Mouse (Mus musculus) kidney, adult 2 months (tissue): ENCODE results near the gene Reps2. TPM values are rescaled to one million over a fixed set of nuclear protein-coding genes. Genes with fewer than 3 reads are reported as not detected.

Source experiments
- DNase-seq: peaks from one replicate; pipeline ENCODE4 v3.0.0; 2021
- H3K27ac ChIP-seq: fragments of 200-500 bp; 2 replicates; pipeline ENCODE4 v1.5.1; 2012; ENCODE audit warnings: low read depth, low read length, control low read depth, inconsistent platforms; ENCODE audit not compliant: insufficient read depth
- H3K27me3 ChIP-seq: fragments of 200-500 bp; replicated peaks from 2 replicates; pipeline ENCODE4 v1.6.1; 2012; ENCODE audit warnings: mild to moderate bottlenecking, moderate library complexity, low read length, inconsistent platforms; ENCODE audit not compliant: control insufficient read depth, insufficient read depth
- H3K36me3 ChIP-seq: fragments of 200-500 bp; 2 replicates; pipeline ENCODE4 v1.6.1; 2012; ENCODE audit warnings: mild to moderate bottlenecking, moderate library complexity, low read length, inconsistent platforms; ENCODE audit not compliant: control insufficient read depth, insufficient read depth
- H3K4me1 ChIP-seq: fragments of 200-500 bp; 2 replicates; pipeline ENCODE4 v1.6.1; 2011; ENCODE audit warnings: low read length; ENCODE audit not compliant: control insufficient read depth, insufficient read depth
- H3K4me3 ChIP-seq: fragments of 200-500 bp; 2 replicates; pipeline ENCODE4 v1.5.1; 2011; ENCODE audit warnings: mild to moderate bottlenecking, low read depth, low read length, control low read depth; ENCODE audit not compliant: insufficient read depth
- CTCF ChIP-seq: fragments of 200-500 bp; conservative IDR thresholded peaks from 2 replicates; pipeline ENCODE4 v1.5.1; 2011; ENCODE audit warnings: low read depth, mild to moderate bottlenecking, control low read depth, low read length, moderate library complexity, mixed read lengths; ENCODE audit not compliant: insufficient read depth, insufficient read length
- POLR2A ChIP-seq: fragments of 200-500 bp; IDR thresholded peaks from one replicate; pipeline ENCODE4 v1.6.1; 2011; ENCODE audit warnings: low read depth, low read length, control low read depth
- WGBS: fragments of 180-500 bp; shearing (Covaris S2); methylation state at CpG from one replicate; pipeline ENCODE4 v1.1.7; 2018; 5-methylcytosine and 5-hydroxymethylcytosine counted together
- polyA plus RNA-seq: library from polyadenylated mRNA; depleted of rRNA; stranded (reverse); fragments of >200 nt; gene quantifications from 2 replicates; pipeline ENCODE4 v1.2.3, GENCODE M21; 2012

Reps2 gene
- polyA plus RNA-seq, 1 experiment = 8.7 TPM

GRCm38 (mm10) chrX:162521197-162521596 lies 122.3 kb downstream of the Reps2 start:
- WGBS = 72% methylated on average over 4 of the region's 4 CpGs
- Histone ChIP-seq H3K4me3 (no peak overlapping the region), H3K36me3 (no peaks in the 10 kb centered on the region), H3K27ac (no peak overlapping the region), H3K4me1 (no peaks in the 10 kb centered on the region), H3K27me3 (no peaks in the 10 kb centered on the region)
- no peak for TF ChIP-seq CTCF
- TF ChIP-seq POLR2A = no peak
- DNase-seq = peak; percentile 13

GRCm38 (mm10) chrX:162520374-162520773 lies 123.1 kb downstream of the Reps2 start:
- Histone ChIP-seq H3K36me3 (no peaks in the 10 kb centered on the region), H3K27ac (no peak overlapping the region), H3K4me3 (no peak overlapping the region), H3K27me3 (no peaks in the 10 kb centered on the region), H3K4me1 (no peaks in the 10 kb centered on the region)
- 59% methylated on average over 2 of the region's 2 CpGs for WGBS
- DNase-seq = no peak
- TF ChIP-seq CTCF (no peak), POLR2A (no peak)

- no peaks in the 10 kb centered on the region for H3K27me3 ChIP-seq
- peak; percentile 21 for DNase-seq
- H3K4me3 ChIP-seq = no peak overlapping the region
- no peaks in the 10 kb centered on the region for H3K4me1 ChIP-seq
- 34% methylated on average over 2 of the region's 2 CpGs for WGBS
- no peak overlapping the region for H3K27ac ChIP-seq
- H3K36me3 ChIP-seq = no peaks in the 10 kb centered on the region
- TF ChIP-seq POLR2A (no peak), CTCF (no peak)
These were observed 132.9 kb downstream of the Reps2 start for GRCm38 (mm10) chrX:162510426-162510980.

- Histone ChIP-seq H3K27ac (no peak overlapping the region), H3K4me3 (no peak overlapping the region), H3K27me3 (no peaks in the 10 kb centered on the region), H3K36me3 (no peaks in the 10 kb centered on the region), H3K4me1 (no peaks in the 10 kb centered on the region)
- no peak for TF ChIP-seq CTCF
- TF ChIP-seq POLR2A = no peak
- WGBS = 83% methylated on average over 2 of the region's 2 CpGs
- DNase-seq = no peak
These were observed 138.3 kb downstream of the Reps2 start for GRCm38 (mm10) chrX:162505186-162505585.

GRCm38 (mm10) chrX:162503436-162503835 lies 140.0 kb downstream of the Reps2 start:
- H3K27me3 ChIP-seq = no peaks in the 10 kb centered on the region
- TF ChIP-seq CTCF (no peak), POLR2A (no peak)
- no peak for DNase-seq
- 63% methylated on average over 2 of the region's 2 CpGs for WGBS
- H3K4me3 ChIP-seq = no peak overlapping the region
- H3K4me1 ChIP-seq = no peaks in the 10 kb centered on the region
- H3K27ac ChIP-seq = no peak overlapping the region
- H3K36me3 ChIP-seq = no peaks in the 10 kb centered on the region

- no peaks in the 10 kb centered on the region for H3K4me1 ChIP-seq
- no peaks in the 10 kb centered on the region for H3K27me3 ChIP-seq
- DNase-seq = no peak
- TF ChIP-seq POLR2A (no peak), CTCF (no peak)
- H3K4me3 ChIP-seq = no peak overlapping the region
- no peak overlapping the region for H3K27ac ChIP-seq
- no peaks in the 10 kb centered on the region for H3K36me3 ChIP-seq
- 75% methylated on average over 3 of the region's 3 CpGs for WGBS
These were observed 142.5 kb downstream of the Reps2 start for GRCm38 (mm10) chrX:162500962-162501361.

- 72% methylated on average over 2 of the region's 2 CpGs for WGBS
- no peaks in the 10 kb centered on the region for H3K36me3 ChIP-seq
- H3K4me3 ChIP-seq = no peak overlapping the region
- TF ChIP-seq POLR2A (no peak), CTCF (no peak)
- no peak for DNase-seq
- H3K27me3 ChIP-seq = no peaks in the 10 kb centered on the region
- no peaks in the 10 kb centered on the region for H3K4me1 ChIP-seq
- no peak overlapping the region for H3K27ac ChIP-seq
These were observed 147.0 kb downstream of the Reps2 start for GRCm38 (mm10) chrX:162496485-162496884.

- Histone ChIP-seq H3K4me1 (no peaks in the 10 kb centered on the region), H3K4me3 (no peak overlapping the region), H3K36me3 (no peaks in the 10 kb centered on the region), H3K27me3 (no peaks in the 10 kb centered on the region), H3K27ac (no peak overlapping the region)
- DNase-seq = no peak
- TF ChIP-seq CTCF (no peak), POLR2A (no peak)
- WGBS = 44% methylated on average over 1 of the region's 1 CpGs
These were observed 154.8 kb downstream of the Reps2 start for GRCm38 (mm10) chrX:162488630-162489029.
